Mouse (Mus musculus) embryonic facial prominence, embryonic 10.5 days (tissue): ENCODE measurements at regions not wholly inside any gene's neighbourhood (a gene's known extent, or its start where the extent isn't known, plus 50 kb on each side); places are given as distances from the start of the nearest gene placed in this dataset.

Experiments
- DNase-seq: peaks from one replicate; pipeline ENCODE4 v3.0.0-alpha.2; 2017; ENCODE audit warnings: low spot score
- H3K27ac ChIP-seq: fragments of 300-500 bp; sonication (generic); replicated peaks from 2 replicates; pipeline ENCODE4 v1.5.1; 2016; ENCODE audit warnings: mild to moderate bottlenecking
- H3K27me3 ChIP-seq: fragments of 300-500 bp; sonication (generic); replicated peaks from 2 replicates; pipeline ENCODE4 v1.6.1; 2016; ENCODE audit warnings: low read depth, mild to moderate bottlenecking; ENCODE audit not compliant: poor library complexity, severe bottlenecking
- H3K36me3 ChIP-seq: fragments of 300-500 bp; sonication (generic); replicated peaks from 2 replicates; pipeline ENCODE4 v1.6.1; 2016; ENCODE audit warnings: mild to moderate bottlenecking, moderate library complexity
- H3K4me1 ChIP-seq: fragments of 300-500 bp; sonication (generic); 2 replicates; pipeline ENCODE4 v1.6.1; 2016
- H3K4me3 ChIP-seq: fragments of 300-500 bp; sonication (generic); 2 replicates; pipeline ENCODE4 v1.5.1; 2016; ENCODE audit warnings: mild to moderate bottlenecking, moderate library complexity
- H3K9me3 ChIP-seq: fragments of 300-500 bp; sonication (generic); 2 replicates; pipeline ENCODE4 v1.6.1; 2016; ENCODE audit warnings: mild to moderate bottlenecking
- WGBS: fragments of 180-500 bp; shearing (Covaris S2); methylation state at CpG from one replicate; pipeline ENCODE4 v1.1.7; 2016; 5-methylcytosine and 5-hydroxymethylcytosine counted together

- no peaks in the 10 kb centered on the region for H3K36me3 ChIP-seq
- H3K27ac ChIP-seq: no peak overlapping the region
- DNase-seq: no peak
- 87% methylated on average over 5 of the region's 5 CpGs for WGBS
- no peaks in the 10 kb centered on the region for H3K9me3 ChIP-seq
- H3K4me1 ChIP-seq: peaks cover 8% of the 10 kb centered on the region
- no peaks in the 10 kb centered on the region; the same call in 1 of the 2 replicates for H3K27me3 ChIP-seq
- no peak overlapping the region for H3K4me3 ChIP-seq
Measured at GRCm38 (mm10) chr5:75461368-75461767, 113.3 kb upstream of the Kit start.

DNA sequence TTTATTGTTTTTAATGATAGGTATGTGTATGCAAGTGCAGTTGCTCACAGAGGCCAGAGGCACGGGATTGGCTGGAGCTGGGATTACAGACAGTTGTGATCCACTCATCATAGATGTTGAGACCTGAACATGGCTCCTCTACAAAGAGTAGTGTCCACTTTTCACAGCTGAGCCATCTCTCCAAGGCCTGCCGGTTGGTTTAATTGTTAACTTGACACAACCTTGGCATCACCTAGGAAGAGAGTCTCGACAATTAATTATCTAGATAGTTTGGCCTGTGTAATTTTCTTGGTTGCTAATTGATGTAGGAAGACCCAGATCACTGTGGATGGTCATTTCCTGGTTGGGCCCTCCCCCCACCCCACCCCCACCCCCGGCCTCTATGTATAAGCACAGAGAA is 111.1 kb upstream of the Kit start:
- peaks cover 8% of the 10 kb centered on the region for H3K4me1 ChIP-seq
- no peak for DNase-seq
- no peaks in the 10 kb centered on the region for H3K36me3 ChIP-seq
- no peak overlapping the region for H3K4me3 ChIP-seq
- no peaks in the 10 kb centered on the region for H3K9me3 ChIP-seq
- WGBS: 88% methylated on average over 4 of the region's 4 CpGs
- no peaks in the 10 kb centered on the region; the same call in 1 of the 2 replicates for H3K27me3 ChIP-seq
- no peak overlapping the region for H3K27ac ChIP-seq

GRCm38 (mm10) chr5:75465701-75466100 is 109.0 kb upstream of the Kit start:
- WGBS: 87% methylated on average over 7 of the region's 7 CpGs
- Histone ChIP-seq H3K36me3 (no peaks in the 10 kb centered on the region), H3K4me1 (no peaks in the 10 kb centered on the region), H3K27ac (no peak overlapping the region), H3K4me3 (no peak overlapping the region), H3K9me3 (no peaks in the 10 kb centered on the region), H3K27me3 (no peaks in the 10 kb centered on the region; the same call in 1 of the 2 replicates)
- no peak for DNase-seq

GRCm38 (mm10) chr5:75466941-75467340 is 107.8 kb upstream of the Kit start:
- Histone ChIP-seq H3K4me1 (no peaks in the 10 kb centered on the region), H3K4me3 (no peak overlapping the region)
- WGBS: 76% methylated on average over 4 of the region's 4 CpGs

GRCm38 (mm10) chr5:75467916-75468315 is 106.8 kb upstream of the Kit start:
- DNase-seq: no peak
- no peaks in the 10 kb centered on the region; the same call in 1 of the 2 replicates for H3K27me3 ChIP-seq
- no peaks in the 10 kb centered on the region for H3K9me3 ChIP-seq
- H3K4me3 ChIP-seq: no peak overlapping the region
- H3K27ac ChIP-seq: no peak overlapping the region
- peaks cover 7% of the 10 kb centered on the region for H3K4me1 ChIP-seq
- WGBS: 46% methylated on average over 6 of the region's 6 CpGs
- no peaks in the 10 kb centered on the region for H3K36me3 ChIP-seq

More at GRCm38 (mm10) chr5:75466941-75467340, 107.8 kb upstream of the Kit start:
- Histone ChIP-seq H3K27ac (no peak overlapping the region), H3K9me3 (no peaks in the 10 kb centered on the region), H3K36me3 (no peaks in the 10 kb centered on the region), H3K27me3 (no peaks in the 10 kb centered on the region; the same call in 1 of the 2 replicates)
- DNase-seq: no peak

DNA sequence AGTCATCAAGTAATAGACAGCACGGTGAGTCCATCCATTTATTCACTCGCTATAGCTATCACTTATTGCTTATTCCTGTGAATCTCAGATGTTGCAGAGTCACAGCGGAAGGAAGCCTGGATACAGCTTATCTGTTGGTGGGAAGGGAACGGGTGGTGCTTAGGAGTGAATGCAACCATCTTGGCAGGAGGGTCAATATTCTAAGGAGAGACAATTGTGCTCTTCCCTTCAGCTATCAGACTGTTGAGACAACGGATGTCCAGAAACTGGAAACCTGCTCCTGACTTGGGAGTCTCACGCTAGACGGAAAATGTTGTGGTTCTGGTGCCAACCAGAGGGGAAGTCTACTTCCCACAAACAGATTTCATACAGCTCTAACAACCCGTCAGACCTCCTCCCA is 103.7 kb upstream of the Kit start:
- Histone ChIP-seq H3K4me3 (no peak overlapping the region), H3K36me3 (no peaks in the 10 kb centered on the region), H3K9me3 (no peaks in the 10 kb centered on the region), H3K27me3 (no peaks in the 10 kb centered on the region; the same call in 1 of the 2 replicates), H3K4me1 (peaks cover 16% of the 10 kb centered on the region), H3K27ac (no peak overlapping the region)
- 93% methylated on average over 8 of the region's 8 CpGs for WGBS
- DNase-seq: no peak

DNA sequence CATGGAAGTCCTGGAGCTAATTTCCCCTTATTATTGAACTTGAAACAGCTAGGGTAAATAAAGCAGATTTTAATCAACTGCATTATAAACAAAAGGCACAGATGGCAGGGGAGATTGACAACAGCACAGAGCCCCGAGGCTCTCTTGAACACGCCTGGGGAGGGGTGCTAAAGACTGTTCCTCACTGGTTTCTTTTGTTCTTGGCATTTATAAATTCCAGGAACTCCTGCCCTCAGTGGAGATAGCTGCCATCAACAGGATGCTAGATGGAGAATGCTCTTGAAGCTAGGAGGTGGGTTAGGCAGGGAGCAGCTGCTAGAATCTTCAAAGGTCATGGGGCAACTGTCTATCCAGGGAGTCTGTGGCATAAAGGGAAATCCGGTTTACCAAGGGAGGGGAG is 102.2 kb upstream of the Kit start:
- WGBS: 46% methylated on average over 3 of the region's 3 CpGs
- no peaks in the 10 kb centered on the region; the same call in 1 of the 2 replicates for H3K27me3 ChIP-seq

DNA sequence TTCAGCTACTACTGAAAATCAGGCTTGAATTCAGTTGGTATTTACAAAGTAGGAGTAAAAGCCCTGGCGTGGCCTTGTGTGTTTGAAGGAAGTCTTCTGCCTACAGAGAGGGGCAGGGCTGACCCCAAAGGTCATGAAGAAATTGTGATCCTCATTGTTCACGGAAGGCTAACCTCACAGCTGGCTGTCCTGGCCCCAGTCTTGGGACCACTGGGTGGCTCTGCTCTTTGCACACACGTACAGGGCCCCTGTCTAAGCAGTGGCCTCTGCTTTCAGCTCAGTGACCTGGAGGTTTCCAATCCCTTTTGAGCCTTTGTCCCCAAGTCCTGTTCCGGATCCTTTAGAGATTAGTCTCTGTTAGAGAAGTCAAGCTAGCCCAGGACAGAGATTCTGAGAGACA is 99.3 kb upstream of the Kit start:
- H3K9me3 ChIP-seq: no peaks in the 10 kb centered on the region
- H3K4me1 ChIP-seq: peaks cover 16% of the 10 kb centered on the region
- H3K27ac ChIP-seq: no peak overlapping the region; the same call in 1 of the 2 replicates
- peak; percentile 42 for DNase-seq
- WGBS: 11% methylated on average over 4 of the region's 4 CpGs
- H3K4me3 ChIP-seq: no peak overlapping the region
- no peaks in the 10 kb centered on the region for H3K36me3 ChIP-seq
- no peaks in the 10 kb centered on the region; the same call in 1 of the 2 replicates for H3K27me3 ChIP-seq

More for the DNA sequence above, 102.2 kb upstream of the Kit start:
- H3K4me1 ChIP-seq: peaks cover 16% of the 10 kb centered on the region
- H3K36me3 ChIP-seq: no peaks in the 10 kb centered on the region
- DNase-seq: no peak
- no peak overlapping the region for H3K27ac ChIP-seq
- H3K4me3 ChIP-seq: no peak overlapping the region
- H3K9me3 ChIP-seq: no peaks in the 10 kb centered on the region

DNA sequence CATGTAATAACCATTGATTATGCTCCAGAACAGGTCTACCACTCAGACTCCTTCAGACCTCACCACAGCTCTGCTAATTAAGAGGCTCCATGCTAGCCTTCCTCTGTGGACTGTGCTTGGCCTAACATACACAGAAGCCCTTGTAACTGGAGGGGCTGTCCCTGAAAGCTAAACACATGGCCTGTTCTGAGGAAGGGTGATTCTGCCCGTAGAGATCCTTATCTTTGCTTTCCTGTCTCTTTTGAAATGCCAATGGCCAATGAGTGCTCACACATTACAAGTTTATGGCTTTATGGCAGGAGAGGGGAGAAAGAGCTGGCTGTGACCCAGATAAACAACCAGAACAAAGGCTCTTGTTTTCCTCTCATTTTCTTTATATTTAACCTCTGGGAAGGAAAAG is 96.2 kb upstream of the Kit start:
- 32% methylated on average over 1 of the region's 1 CpGs for WGBS
- peaks cover 20% of the 10 kb centered on the region for H3K4me1 ChIP-seq
- no peak for DNase-seq

DNA sequence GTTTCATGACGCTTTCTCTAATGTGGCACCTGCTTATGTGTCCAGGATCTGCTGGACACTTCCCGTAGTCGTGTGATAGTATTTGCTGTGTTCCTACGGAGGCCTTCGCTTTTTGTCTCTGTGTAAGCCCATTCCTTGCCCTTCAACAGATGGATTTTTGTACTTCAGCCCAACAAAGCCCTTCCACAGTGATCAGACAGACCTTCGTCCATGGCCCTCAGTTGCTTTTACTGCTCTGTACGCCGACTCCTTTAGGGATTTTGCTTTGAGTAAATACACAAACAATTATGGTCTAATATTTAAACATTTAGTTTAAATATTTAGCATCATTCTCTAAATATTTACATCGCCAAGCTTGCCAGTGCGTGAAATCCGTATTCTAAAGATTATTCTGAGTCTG is 95.6 kb upstream of the Kit start:
- Histone ChIP-seq H3K36me3 (no peaks in the 10 kb centered on the region), H3K4me3 (no peak overlapping the region), H3K4me1 (peaks cover 20% of the 10 kb centered on the region), H3K27me3 (peaks cover 14% of the 10 kb centered on the region; the same call in 1 of the 2 replicates), H3K9me3 (no peaks in the 10 kb centered on the region), H3K27ac (no peak overlapping the region)
- WGBS: 90% methylated on average over 11 of the region's 11 CpGs
- DNase-seq: no peak

More for the DNA sequence above, 96.2 kb upstream of the Kit start:
- Histone ChIP-seq H3K27ac (no peak overlapping the region), H3K9me3 (no peaks in the 10 kb centered on the region), H3K36me3 (no peaks in the 10 kb centered on the region), H3K27me3 (peaks cover 11% of the 10 kb centered on the region; the same call in 1 of the 2 replicates), H3K4me3 (no peak overlapping the region)

DNA sequence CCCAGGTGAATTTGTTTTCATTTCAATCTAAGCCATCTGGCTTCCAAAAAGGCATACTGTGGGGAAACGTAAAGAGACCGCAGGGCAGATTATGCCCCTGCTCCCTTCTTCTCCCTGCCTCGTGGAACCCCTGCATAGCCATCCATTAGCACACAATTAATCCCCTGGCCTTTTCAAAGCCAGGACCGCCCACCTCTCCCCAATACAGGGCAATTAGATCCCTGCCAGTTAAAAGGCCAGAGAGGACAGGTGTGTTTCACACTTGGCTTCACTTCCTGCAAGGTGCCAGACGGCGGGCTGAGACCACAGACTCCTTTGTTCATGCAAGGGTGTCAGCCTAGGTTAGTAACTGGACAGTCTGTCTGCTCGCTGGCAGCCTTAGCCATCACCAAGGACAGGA is 93.1 kb upstream of the Kit start:
- peaks cover 14% of the 10 kb centered on the region; the same call in 1 of the 2 replicates for H3K27me3 ChIP-seq
- no peaks in the 10 kb centered on the region for H3K9me3 ChIP-seq
- peak; percentile 34 for DNase-seq
- WGBS: 16% methylated on average over 7 of the region's 7 CpGs
- peaks cover 11% of the 10 kb centered on the region for H3K4me1 ChIP-seq
- H3K36me3 ChIP-seq: no peaks in the 10 kb centered on the region
- H3K4me3 ChIP-seq: no peak overlapping the region
- no peak overlapping the region for H3K27ac ChIP-seq

DNA sequence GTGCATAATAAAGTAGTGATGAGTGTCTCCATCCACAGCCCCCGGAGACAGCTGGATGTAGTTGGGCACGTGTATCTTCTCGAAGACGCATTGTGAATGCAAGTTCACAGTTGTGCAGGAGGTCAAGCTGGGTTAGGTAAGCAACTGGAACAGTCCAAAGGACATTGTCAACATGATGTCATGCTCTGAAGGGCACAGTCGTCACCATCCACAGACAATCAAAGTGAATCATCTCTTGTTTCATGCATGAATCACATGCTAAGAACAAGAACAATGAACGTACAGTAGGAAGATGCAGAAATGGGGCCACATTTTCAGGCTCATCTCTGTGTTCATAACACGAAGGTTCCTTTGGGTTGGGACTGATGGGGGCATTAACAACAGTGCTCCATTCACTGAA is 90.4 kb upstream of the Kit start:
- peaks cover 16% of the 10 kb centered on the region for H3K4me1 ChIP-seq
- H3K4me3 ChIP-seq: no peak overlapping the region
- H3K9me3 ChIP-seq: no peaks in the 10 kb centered on the region
- WGBS: 85% methylated on average over 7 of the region's 7 CpGs
- H3K36me3 ChIP-seq: no peaks in the 10 kb centered on the region
- H3K27me3 ChIP-seq: peaks cover 14% of the 10 kb centered on the region; the same call in 1 of the 2 replicates
- H3K27ac ChIP-seq: no peak overlapping the region
- no peak for DNase-seq

GRCm38 (mm10) chr5:75490806-75491205 is 83.9 kb upstream of the Kit start:
- no peaks in the 10 kb centered on the region for H3K9me3 ChIP-seq
- H3K27ac ChIP-seq: no peak overlapping the region
- H3K4me1 ChIP-seq: peaks cover 10% of the 10 kb centered on the region; the same call in 1 of the 2 replicates
- 86% methylated on average over 9 of the region's 9 CpGs for WGBS
- no peak overlapping the region for H3K4me3 ChIP-seq
- H3K36me3 ChIP-seq: no peaks in the 10 kb centered on the region
- DNase-seq: no peak
- H3K27me3 ChIP-seq: no peaks in the 10 kb centered on the region
